Mouse (Mus musculus): Measurements from ENCODE around the gene Ostc. TPM values are rescaled to one million over a fixed set of nuclear protein-coding genes. Genes with fewer than 3 reads are reported as not detected.

Gene Ostc
- polyA plus RNA-seq (2017; shearing (Covaris generic)): 100 to 1,000 TPM; 214 to 219 TPM

- peak; percentile 97 for ATAC-seq
Measured at GRCm38 (mm10) chr3:130708967-130709924, at the start of gene Ostc. Gene Ostc, minus strand, starts transcription at chr3:130709444.

- no peak for ATAC-seq
Measured at GRCm38 (mm10) chr3:130758157-130758841, 49.1 kb upstream of the Ostc start.

DNA sequence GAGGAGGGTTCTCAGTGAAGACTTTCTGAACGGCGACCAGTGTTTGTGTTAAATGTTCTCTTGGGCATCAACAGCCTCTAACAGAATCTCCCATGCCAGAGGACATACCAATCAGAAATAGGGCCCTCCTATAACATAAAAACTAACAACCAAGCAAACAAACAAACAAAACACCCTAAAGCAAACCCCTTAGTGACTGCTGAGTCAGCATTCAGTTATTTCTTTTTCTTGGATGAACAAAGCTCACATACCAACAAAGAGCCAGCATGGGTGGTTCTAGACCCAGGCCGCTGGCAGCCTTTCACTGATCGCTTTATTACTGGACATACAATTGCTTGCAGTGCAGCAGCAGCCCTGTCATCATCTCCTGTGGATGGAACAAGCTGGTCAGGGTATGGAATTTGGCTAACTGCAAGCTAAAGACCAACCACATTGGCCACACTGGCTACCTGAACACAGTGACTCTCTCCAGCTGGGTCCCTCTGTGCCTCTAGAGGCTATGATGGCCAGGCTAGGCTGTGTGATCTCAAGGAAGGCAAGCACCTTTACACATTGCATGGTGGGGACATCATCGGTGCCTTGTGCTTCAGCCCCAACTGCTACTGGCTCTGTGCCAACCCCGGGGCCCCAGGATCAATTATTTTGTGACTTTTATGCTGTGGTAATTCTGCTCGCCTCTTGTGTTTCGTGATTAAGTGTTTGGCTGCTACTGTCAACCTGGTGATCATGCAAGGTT is 48.0 kb upstream of the Ostc start:
- ATAC-seq: no peak

- peak; percentile 46 for ATAC-seq
Measured at GRCm38 (mm10) chr3:130749206-130749605, 40.0 kb upstream of the Ostc start.

DNA sequence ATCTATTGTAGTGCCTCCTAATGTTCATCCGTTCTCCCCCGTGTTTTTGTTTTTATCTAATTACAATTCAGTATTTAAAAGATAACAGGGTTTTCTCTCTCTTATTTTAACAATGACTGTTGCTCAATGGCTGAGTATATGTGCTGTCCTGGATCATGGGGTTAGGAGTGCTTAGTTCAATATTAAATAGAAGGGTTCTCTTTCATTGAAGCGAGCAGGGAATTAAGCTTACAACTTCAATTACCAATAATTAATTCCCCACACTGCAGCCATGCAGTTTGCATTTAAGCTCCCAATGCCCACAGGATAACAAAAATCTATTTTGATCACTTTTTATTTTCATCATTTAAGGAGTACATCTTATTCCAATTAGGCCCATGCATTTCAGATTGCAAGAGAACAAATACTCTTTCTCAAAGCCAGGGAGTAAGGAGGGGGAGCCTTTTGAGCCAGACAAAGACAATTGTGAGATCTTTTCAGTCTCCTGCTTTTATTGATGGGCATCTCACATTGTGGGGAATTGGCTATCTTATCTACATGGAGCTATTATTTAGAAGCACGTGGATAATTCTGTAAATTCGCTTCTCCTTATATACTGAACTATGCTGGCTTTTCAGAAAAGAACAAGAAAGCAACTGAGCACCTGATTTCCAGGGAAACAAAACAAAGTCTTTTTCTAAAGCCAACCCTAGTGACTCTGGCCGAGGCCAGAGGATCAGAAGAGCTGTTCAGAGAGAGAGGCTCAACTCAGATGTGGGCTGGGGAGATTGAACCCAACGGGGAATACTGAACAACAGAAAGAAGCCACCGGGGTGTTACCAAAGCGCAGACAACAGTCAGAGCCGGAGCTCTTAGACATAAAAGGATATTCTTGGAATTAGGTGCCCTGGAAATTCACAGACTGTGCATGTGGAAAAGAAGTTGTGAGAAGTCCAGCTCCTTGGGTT is 37.7 kb upstream of the Ostc start:
- ATAC-seq: no peak

- ATAC-seq: no peak
Measured at GRCm38 (mm10) chr3:130737652-130738361, 28.6 kb upstream of the Ostc start.

DNA sequence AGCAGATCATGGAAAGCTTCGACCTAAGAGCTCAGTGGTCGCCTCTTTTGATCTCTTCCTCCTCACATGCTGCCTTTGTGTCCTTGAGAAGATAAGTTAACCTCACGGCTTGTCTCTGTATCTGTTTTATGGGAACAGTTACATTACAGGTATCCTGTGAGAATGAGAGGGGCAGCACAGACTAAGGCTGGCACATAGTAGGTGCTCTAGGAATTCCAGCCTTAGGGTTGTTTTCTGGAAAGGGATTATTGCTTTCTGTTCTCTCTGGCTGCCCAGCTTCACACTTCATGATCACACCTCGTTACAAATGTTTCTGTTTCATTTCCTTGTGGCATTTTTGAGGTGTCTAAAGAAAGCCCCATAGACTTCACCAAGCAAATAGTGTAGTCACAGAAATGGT is 27.5 kb upstream of the Ostc start:
- no peak for ATAC-seq

DNA sequence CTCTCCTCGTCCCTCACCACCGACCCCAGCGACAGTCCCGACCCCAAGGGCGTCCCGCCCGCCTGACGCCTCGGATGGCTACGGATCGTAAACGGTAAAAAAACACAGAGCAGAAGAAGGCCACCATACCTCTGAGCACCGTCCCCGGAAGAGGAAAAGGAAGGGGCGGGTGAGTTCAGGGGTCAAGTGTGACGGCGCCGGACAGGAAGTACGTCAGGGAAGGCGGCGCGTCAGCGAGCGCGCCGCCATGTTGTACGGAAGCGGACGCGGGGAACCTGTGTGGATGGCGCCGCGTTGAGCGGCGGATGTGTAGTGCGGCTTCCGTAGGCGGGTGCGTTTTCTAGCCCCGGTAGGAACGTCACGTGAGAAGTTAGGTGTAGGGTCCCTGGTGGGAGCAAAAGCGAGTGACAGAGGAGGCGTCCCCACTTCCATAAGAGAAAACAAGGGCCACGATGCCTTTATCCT is 21.0 kb upstream of the Ostc start, which contains the start of gene Rpl34:
Rpl34 (minus strand) TSS at position 210 of the 465 bp plus-strand sequence.
- peak; percentile 96 for ATAC-seq

DNA sequence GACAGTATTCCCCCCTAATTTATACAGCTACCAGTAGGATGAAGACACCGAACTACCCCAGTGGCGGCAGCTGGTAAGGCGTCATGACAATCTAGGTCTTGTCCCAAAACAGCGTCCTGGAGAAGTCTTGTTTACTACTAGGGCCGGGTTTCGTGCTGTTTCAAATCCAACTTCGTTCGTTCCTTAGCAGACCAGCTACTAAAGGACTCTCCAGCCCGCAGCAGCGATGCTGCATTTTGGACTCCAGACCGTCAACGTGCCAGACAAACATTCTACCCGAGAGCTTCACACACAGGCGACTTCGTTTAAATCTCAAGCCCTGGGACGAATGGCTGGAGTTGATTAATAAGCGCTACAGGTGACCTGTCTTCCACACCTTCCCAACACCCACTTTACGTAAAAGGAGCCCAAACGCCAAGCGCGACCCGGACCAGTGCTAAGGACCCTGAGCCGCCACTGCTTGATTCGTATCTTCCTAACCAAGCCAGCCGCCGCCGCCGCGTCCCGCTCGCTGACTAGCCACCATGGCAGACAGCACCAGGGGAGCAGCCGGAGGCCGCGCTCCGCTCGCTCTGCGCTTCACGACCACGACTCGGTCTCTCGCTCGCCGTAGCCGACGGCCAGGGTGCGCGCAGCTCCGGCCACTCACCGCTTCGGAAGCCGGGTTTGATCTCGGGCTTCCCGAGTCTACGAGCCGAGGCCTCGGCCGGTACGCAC is 20.4 kb upstream of the Ostc start:
- peak; percentile 34 for ATAC-seq

DNA sequence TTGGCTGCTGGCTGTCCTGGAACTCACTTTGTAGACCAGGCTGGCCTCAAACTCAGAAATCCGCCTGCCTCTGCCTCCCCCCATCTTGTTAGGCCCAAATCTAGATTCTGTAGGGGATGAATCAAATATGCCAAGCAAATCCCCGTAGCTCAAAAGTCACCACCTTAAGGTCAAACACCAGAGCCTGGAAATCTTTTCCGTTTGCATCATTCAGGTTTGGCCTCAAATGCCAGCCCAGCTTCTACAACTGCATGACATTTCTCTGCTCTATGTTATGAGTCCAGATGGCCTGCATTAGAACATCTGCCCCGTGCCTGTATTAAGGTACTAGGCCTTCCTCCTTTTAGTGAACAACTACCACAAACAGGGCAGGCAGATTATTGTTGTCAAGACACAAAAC is 18.4 kb upstream of the Ostc start:
- no peak for ATAC-seq

DNA sequence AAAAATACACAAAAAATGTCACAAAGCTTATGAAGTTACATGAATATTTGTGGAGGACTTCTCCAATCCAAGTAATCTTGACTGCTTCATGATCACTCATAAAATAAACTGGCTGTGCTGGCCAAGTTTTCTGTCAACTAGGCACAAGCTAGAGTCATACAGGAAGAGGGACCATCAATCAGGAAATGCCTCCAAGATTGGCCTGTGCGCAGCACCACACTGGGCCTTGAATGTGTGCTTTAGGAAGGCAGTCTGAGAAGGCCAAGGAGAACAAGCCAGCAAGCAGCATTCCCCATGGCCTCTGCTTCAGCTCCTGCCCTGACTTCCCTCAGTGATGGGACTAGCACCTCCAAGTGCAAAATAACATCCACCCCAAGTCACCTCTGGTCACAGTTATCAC is 17.8 kb upstream of the Ostc start:
- no peak for ATAC-seq

DNA sequence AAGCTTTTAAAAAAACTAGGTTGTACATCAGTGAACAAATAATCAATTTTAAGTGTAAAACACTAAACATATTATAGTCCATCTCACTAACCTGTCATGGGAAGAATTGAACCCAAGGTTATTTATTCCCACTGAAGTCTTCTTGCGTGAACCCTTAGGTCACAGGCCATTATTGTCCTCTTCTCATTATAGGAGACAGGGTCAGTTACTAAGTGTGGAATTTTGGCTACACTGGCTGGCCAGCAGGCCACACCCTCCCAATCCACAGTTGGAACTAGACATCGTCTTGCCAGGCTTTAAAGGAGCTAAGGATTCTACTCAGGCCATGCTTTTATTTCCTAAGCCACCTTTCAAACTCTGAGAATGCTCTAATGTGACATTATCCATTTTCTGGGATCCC is 16.5 kb upstream of the Ostc start:
- ATAC-seq: no peak

- no peak for ATAC-seq
Measured at GRCm38 (mm10) chr3:130722733-130723478, 13.7 kb upstream of the Ostc start.

DNA sequence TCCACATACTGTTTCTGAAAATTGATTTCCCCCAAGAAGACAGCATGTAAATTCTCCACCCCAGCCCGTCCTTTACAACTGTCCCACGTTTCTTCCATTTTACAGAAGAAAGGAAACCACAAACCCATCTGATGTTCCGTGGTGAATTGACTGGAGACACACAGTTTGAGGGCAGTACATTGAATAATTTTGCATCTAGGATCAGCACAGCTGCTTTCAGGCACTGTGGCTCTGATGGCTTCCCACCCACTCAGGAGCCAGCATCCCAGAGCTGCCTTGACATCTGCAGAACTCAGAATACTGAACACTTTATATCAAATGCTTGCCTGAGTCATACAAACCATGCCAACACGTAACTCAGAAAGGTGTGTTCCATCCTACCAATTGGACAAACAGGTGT is 11.0 kb upstream of the Ostc start:
- ATAC-seq: peak; percentile 22

- ATAC-seq: no peak
Measured at GRCm38 (mm10) chr3:130718871-130719270, 9.6 kb upstream of the Ostc start.

DNA sequence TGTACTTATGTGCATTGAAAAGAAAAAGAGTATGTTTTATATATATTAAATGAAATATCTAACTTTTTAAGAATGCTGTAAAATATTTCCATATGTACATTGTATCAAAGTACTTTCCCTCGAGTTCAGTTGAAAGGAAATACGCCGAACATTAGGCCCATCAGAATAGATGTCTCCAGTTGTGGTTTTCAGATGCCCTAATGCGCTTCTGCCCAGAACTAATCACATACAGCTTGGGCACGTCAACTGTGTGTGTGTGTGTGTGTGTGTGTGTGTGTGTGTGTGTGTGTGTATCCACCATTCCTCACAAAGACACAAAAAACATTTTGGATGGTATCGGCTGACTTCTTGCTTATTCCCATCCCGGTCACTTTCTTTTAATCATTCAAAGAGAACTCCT is 7.3 kb upstream of the Ostc start:
- ATAC-seq: no peak

DNA sequence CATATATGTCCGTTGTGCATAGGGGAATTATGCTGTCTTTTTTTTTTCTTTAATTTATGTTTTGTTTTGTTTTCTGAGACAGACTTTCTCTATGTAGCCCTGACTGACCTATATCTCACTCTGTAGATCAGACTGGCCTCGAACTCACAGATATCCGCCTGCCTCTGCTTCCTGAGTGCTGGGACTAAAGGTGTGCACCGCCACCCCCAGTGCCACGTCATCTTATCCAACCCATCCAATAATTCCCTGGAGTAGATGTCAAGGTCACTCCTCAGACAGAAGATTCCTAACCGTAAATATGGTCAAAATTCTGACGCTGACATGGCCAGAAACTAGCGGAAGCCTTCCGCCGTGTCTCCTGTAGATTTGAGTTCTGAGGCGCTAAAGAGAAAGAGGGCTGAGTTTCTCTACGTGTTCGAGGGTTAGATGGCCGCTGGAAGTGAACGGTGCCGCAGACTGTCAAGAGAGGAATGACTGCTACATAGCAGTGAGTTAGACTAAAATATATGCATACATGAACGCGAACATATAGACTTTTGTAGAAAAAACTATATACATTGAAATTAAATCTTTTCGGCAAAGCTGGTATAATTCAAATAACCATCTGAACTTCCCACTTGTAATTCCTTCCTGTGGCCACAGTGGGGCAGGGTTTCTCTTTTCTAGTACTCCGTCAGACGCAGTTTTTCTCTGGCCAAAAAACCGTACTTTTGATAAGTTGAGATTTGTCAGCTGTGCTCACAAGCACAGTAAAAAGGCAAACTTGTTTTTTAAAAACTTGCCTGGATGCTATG is 5.7 kb upstream of the Ostc start:
- ATAC-seq: peak; percentile 83

- no peak for ATAC-seq
Measured at GRCm38 (mm10) chr3:130712891-130713290, 3.6 kb upstream of the Ostc start.

GRCm38 (mm10) chr3:130710103-130710502 is 859 bp upstream of the Ostc start:
- ATAC-seq: no peak

Measured in activated CD4-positive, CD25-positive, alpha-beta regulatory T cell, adult 4 months (primary cell).